Mouse (Mus musculus): Measurements from ENCODE around the gene Hras.
A peak's percentile ranks its signal among the peaks of the same experiment; 100 is the strongest.

Hras gene

DNA sequence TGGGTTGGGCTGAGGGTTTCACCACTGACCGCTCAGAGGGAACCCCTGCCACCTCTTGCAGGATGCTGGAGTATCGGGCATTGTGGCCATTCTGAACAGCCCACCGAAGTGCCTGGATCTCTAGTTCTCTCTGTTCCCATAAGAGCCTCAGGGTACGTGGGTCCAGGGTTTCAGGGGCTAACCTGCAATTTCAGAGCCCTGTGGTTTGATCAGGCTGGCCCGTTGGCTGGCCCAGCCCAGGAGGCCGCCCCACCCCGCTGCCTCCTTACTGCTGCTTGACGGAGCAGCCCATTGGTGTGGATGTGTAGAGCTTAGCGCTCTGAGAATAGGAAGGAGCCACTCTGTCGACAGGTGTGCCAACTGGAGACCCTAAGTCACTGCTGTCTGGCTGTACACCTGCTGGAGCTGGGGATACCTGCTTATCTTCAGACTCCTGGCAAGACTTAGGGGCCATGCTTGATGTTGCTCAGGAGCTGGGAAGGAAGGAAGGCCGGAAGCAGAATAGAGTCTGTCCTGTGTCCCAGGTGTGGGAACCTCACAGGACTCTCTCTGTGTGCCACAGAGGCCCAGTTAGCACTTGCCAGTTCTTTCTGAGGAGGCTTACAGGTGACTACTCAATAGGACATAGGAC, 19.9 kb upstream of the Hras start, which contains the start of gene Lmntd2:
Gene Lmntd2 (minus strand): TSS at position 476 of the 631 bp plus-strand sequence.
- DNase-seq (ENCODE audit: low read depth, low spot score) = no peak

DNA sequence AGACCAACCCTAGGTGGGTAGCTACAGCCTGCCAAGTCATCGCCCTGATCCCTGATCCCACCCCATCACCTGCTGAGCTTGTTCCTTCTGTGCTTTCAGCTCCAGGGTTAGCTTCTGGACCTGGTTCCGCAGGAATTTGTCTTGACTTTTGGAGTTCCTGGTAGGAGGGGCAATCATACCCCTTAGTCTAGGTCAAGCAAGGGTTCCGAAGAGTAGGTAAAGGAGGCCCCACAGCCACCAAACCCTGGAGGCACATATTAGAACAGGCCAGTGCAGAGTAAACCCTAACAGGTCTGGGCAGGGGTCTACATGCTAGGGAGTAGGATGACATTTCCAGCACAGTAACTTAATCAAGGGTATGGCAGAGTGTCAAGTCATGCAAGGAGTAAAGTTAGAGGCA, 19.3 kb upstream of the Hras start:
- no peak for DNase-seq (ENCODE audit: low read depth, low spot score)

DNA sequence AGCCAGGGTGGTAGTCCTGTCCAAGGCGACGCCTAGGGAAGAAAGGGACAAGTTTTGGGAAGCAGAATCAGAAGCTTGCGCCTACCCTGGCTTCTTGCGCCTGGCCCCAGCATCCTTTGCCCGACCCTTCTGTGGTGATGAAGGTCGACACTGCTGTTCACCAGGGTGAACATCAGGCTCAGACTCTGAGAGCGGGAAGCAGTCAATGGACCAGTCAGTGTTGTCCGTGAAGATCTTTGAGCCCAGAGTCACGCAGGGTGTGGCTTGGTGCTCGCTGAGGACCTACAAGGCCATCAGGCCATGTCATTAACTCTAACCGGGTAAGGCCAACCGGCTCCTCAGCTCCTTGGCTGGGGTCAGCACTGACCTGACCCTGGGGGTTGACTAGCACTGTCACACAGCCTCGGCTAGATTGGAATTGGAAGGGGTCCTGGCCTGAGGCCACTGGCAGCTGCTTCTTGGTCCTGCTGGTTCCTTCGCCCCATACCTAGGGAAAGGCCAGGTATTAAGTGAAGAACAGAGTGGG, 16.9 kb upstream of the Hras start:
- DNase-seq (ENCODE audit: low read depth, low spot score) = no peak

DNA sequence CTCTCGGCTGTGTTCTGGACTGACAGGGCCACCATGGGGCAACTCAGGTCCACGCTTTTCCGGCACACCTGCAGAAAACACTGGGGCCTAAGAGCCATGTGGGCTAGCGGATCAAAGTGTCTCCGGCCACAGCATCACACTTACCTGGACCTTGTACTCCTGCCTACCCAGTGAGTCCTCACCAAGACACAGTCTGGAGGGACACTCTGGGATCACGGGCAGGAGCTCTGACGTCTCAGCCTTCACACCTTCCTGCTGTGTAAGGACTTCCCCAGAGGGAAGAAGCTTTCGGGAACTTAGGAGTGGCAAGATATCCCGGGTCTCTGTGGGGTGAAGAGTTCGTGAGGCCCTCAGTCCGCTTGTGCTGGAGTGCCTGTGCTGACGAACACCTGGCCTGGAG, 16.3 kb upstream of the Hras start:
- no peak for DNase-seq (ENCODE audit: low read depth, low spot score)

DNA sequence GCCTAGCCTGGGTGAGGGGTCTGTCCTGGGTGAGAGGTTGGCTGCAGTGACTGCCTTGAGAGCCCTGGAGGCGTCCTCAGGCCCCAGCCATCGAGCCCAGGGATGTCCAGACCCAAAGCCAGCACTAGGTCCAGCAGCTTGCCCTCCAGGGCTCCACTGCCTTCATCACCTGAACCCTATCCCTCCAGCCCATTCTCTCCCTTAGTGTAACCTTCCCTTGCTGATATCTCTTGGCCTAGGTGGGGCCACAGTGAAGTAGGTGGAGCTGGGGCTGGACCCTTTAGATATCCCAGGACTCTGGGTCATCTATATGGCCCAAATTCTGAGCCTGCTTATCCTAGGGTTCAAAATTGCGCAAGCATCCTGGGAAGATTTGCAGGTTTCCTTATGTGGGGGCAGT, 15.7 kb upstream of the Hras start:
- DNase-seq (ENCODE audit: low read depth, low spot score) = no peak

DNA sequence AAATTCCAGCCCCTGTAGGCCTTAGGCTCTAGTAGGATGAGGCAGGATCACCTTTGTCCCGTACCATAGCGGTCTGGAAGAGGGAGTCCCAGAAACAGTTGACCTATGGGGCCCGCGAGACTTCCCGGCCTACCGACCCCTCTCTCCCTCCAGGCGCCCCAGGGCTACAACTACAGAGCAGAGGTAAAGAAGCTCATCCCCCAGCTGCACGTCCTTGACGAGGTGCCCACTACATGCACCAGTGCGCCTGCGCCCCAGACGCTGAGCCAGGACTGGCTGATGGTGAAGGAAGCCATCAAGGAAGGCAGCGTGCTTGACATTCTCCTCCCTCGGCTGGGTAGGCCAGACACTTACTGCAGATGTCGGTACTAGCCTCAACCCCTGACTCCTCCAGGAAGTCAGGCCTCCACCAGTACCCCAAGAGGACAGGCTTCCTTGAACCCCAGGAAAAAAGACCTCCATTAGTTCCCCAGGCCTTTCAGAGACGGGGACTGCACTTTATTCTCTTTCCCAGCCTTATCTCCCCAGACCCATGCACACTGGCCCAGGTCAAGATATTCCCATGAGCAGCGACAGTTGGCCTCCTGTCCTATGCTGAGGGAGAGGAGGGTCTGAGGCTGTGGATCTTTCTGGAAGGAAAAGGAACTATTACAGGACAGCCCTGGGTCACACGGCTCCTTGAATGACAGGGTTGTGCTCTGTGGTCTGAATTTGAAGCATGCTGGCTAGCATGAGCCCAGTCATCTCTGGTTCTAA, 12.6 kb upstream of the Hras start:
- no peak for DNase-seq (ENCODE audit: low read depth, low spot score)

DNA sequence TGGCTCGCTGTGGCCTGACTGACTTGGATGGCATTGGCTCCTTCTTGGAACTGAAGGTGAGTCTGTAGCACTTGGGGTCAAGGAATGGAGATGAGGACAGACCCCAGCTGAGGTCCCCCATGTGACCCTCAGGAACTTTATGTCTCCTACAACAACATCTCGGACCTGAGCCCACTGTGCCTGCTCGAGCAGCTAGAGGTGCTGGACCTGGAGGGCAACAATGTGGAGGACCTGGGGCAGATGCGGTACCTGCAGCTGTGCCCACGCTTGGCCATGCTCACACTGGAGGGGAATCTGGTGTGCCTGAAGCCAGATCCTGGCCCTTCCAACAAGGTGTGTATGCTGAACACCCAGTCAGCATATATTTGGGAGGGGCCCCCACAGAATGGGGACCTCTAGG, 11.7 kb upstream of the Hras start:
- DNase-seq (ENCODE audit: low read depth, low spot score) = no peak

DNA sequence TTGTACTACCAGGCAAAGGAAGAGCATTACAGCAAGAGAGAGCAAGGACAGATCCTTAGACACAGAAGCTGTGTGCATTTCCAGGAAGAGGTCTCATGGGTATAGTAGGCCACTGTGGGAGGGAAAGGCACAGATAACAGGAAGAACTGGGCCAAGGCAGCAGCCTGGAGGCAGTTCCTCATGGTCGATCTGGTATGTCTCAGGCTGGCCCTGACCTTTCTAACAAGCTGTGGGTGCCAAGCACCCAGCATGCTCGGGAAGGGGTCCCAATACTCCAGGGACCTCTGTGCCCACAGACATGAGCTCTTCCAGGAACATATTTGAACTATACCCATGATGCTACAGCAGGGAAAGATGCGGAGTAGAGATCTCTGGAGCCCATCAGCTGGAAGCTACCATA, 10.7 kb upstream of the Hras start:
- DNase-seq (ENCODE audit: low read depth, low spot score) = no peak

DNA sequence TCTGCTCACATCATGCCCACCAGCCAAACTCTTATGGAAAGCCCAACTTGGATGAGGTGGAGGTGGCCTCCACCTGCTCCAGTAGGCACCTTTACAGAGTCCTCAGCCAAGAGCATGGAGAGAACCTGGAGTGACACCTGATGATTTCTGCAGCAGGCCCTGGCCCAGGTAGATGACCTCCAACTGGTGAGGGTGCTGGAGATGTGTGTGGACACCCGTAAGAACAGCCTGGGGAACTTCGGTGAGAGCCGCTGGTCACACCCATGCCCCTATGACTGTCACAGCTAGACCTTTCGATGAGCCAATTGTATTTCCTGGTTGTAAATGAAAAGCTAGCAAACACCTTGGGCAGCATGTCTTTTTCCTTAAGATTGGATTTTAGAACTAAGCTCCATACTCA, 4.3 kb upstream of the Hras start:
- no peak for DNase-seq (ENCODE audit: low read depth, low spot score)

DNA sequence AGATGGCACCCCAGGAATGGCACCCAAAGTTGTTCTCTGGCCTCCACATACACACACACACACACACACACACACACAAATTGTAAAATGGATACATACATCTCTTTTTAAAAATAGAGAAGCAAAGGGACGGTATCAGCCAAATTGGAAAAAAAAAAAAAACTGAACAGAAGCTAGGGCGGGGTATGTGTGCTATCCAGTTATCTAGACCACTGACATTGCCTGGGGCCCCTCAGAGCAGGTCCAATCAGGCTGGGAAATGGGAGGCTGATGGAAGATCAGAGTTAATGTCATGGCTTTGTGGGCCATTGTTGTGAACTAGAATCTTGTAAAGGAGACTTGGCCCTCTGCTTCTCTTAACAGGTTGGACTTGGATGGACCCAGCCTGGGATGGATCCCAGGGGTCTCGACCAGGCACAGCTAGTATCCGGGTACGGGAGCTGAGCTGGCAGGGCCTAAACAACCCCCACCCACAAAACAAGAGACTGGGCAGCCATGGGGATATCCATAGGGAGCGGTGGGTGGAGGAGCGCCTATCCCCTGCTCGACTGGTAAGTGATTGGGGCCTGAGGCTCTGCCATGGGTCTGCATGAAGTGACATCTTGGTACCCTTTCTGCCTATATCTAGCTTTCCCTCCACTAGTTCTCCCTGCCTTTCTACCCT, 2.9 kb upstream of the Hras start:
- no peak for DNase-seq (ENCODE audit: low read depth, low spot score)

DNA sequence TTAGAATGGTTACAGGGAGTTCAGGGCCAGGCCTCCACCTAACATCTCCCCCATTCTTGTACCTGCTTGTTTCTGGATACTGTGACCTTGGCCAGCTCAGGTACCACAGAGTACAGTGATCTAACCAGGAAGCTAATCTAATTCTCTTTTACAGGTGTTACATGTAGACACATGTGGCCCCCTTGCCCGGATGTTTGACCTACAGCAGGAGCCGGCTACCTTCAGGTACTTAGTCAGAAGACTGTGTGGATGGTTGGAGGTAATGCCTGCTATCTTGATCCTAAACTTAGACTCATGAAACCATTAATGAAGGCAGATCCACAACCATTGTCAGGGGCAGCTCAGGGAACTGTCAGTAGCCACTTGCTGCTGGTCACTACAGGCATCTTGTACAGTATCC, 1.9 kb upstream of the Hras start:
- DNase-seq (ENCODE audit: low read depth, low spot score) = no peak

DNA sequence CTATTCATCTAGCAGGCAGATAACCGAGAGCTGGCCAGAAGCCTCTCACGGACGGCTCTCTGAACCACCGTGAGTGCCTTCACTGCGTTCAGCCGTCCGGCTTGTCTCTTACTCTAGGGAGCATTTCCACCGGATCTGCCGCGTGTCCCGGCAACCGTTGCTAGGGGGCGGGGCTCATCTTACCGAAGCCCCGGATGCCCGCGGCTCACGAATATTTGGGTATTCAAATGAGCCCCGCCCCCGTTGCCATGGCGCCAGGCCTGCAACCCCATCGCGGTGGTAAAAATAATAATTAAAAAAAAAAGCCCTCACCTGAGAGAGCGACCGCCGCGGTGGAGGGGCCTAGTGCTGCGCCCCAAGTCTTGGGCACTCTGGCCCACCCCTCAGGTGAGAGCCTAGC, 1.0 kb upstream of the Hras start:
- DNase-seq (ENCODE audit: low read depth, low spot score) = peak; percentile 73

DNA sequence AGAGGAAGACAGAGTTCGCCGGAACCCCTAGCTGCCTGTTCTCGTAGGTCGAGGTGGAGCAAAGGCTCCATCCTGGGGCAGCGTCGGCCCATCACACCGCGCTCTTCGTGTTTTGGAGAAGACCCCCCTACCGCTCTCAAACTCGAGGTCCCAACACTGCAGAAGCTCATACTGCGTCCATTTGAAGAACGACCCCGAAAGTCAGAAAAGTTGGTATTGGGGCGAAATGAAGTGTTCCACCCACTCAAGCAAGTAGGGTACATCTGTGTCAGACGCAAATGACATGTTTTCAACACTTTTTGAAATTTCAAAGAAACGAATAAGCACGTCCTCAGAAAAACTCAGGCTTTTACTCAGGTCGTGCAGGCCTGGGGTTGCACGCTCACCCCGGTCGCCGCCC, 604 bp upstream of the Hras start:
- DNase-seq (ENCODE audit: low read depth, low spot score) = no peak

DNA sequence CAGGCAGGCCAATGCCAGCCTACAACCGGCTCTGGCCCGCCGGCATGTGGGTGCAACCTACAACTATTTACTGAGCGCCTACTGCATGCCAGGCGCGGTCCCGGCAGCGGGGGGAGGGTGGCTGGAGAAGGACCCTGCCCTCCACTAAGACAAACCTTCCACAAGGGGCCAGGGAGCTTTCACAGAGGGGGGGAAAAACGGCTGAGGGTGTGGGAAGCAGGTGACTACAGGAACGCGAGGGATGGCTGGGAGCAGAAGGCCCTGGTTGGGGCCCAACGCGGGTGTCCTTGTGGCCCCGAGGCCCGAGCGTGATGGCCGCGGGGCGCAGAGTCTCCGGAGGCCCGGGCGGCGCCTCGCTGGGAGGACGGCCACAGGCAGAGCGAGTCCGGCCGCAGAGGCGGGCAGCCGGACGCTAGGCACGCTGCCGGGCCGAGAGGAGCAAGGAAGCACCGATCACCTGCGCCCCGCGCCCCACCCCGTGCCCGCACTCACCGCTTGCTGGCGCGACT, 403 bp downstream of the Hras start:
- DNase-seq (ENCODE audit: low read depth, low spot score) = no peak

DNA sequence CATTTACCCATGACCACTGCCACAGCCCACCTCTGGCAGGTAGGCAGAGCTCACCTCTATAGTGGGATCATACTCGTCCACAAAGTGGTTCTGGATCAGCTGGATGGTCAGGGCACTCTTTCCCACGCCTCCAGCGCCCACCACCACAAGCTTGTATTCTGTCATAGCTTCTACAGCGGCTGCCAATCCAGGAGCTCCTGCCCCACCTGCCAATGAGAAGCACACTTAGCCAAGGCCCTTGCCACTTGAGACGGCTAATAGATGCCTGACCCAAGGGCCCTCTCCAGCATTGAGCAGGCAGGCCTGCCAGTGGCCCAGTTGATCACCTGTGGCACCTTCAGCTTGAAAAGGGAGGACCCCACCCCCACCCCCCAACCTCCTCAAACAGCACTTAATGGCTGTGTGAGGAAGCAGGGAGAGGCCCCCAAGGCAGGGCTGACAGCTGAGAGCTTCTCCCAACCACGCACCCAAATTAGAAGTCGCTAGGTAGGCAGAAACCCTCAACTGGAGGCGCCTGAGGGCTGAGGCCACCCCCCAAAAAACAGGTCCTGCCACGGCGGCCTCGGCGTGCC, 943 bp downstream of the Hras start:
- DNase-seq (ENCODE audit: low read depth, low spot score) = no peak

DNA sequence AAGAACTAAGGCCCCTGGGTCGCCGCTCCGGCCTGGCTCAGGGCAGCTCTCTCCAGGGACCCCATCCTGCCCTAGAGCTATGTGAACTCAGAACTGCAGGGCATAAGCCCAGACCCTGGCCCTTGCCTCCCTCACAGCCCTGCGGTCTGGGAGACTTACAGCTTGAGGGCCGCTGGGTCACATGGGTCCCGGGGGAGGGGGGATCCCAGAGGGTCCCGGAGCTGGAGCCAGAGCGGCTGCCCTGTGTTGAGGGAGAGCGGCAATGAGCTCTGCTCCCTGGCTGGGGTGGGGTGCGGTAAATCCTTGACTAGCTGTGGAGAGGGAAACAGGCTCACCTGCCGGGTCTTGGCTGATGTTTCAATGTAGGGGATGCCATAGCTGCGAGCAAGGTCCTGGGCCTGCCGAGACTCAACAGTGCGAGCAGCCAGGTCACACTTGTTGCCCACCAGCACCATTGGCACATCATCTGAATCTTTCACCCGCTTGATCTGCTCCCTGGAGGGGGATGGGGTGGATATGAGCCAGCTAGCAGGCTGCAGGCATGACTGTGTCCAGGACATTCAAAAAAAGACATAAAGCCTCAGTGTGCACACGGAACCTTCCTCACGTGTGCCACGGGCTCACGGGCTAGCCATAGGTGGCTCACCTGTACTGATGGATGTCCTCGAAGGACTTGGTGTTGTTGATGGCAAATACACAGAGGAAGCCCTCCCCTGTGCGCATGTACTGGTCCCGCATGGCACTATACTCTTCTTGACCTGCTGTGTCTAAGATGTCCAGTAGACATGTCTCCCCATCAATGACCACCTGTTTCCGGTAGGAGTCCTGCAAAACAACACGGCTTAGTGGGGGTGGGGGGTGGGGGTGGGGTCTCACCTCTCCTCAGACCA, 1.8 kb downstream of the Hras start:
- DNase-seq (ENCODE audit: low read depth, low spot score) = no peak

DNA sequence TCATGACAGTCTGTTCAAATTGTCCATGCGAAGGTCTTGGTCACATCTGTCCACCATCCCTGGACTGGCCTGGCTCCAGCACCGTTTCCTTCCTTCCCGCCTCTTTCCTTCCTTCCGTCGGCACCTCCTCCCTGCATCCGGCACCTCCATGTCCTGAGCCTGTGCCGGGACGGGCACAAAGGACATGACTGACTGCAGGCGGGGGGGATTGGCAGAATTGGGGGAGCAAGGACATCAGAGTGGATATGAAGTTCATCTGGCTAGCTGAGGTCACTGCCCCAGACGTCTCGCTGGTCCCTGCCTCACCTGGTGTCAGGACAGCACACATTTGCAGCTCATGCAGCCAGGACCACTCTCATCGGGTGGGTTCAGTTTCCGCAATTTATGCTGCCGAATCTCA, 2.8 kb downstream of the Hras start:
- DNase-seq (ENCODE audit: low read depth, low spot score) = no peak

DNA sequence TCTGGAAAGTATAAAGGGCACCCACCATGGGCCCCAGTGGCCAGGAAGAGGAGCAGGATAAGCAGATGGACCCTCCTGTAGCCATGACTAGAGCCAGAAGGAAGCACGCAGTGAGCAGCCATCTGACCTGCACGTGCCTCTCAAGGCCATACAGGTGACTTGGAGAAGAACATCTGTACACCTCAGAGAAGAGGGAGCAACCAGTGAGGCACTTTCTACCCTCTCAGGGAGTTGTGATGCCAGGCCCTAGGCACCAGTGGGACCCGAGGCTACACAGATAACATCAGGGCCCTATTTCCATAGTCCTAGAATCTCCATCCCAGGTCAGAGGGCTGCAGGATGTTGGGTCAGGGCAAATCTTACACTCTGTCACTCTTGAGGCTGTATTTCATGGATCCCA, 3.6 kb downstream of the Hras start:
- no peak for DNase-seq (ENCODE audit: low read depth, low spot score)

DNA sequence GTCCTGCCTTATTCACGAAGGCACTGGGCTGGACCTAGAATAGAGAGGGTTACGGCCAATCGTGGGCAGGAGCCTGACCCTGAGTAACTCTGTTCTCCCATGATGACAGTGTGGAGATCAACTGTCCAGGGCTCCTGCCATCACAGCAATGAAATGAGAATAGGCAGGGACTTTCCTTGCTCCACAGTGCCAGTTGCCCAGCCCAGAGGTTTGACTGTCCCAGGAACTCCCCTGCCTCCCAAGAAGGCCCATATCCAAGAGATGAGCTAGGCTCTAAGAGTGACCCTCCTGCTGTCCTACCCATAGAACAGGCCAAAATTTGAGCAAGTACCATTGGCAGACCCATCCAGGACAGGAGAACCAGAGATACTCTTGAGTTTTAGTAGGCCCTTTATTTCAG, 5.1 kb downstream of the Hras start:
- no peak for DNase-seq (ENCODE audit: low read depth, low spot score)

DNA sequence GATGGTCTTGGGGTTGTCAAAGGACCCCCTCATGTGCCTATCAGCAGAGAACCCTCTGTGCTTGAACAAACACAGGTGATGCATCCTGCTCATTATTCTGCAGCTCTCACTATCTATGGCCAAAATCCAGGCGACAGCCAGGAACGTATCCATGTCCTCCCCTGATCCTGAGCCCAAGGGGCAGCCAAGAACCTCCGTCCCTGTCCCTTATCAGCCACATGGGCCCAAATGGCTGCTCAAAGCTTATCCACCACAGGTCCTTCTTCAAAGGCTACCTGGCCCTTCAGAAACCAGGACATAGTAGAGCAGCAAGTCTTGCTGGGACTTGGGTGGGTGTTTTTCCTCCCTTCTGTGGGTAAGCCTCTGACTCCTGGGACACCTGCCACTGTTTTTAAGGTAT, 5.6 kb downstream of the Hras start:
- no peak for DNase-seq (ENCODE audit: low read depth, low spot score)

DNA sequence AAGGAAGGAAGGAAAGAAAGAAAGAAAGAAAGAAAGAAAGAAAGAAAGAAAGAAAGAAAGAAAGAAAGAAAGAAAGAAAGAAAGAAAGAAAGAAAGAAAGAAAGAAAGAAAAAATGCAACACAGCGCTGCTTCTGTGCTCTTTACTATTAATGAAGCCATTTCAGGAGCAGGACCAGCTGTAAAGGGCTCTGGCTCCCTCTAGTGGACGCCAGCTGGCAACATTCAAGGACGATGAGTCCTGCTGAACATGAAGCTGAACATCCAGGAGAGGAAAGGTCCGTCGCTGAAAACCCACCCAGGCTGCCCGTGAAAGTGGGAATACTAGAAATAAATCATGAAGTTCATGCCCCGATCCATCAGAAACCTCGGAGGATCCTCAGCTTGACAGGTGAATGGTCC, 17.6 kb downstream of the Hras start:
- DNase-seq (ENCODE audit: low read depth, low spot score) = peak; percentile 76

All from brain, embryonic 18.5 days (tissue).